18 mouse cellular contexts compared by ENCODE assay signal in the genomic region with DNA sequence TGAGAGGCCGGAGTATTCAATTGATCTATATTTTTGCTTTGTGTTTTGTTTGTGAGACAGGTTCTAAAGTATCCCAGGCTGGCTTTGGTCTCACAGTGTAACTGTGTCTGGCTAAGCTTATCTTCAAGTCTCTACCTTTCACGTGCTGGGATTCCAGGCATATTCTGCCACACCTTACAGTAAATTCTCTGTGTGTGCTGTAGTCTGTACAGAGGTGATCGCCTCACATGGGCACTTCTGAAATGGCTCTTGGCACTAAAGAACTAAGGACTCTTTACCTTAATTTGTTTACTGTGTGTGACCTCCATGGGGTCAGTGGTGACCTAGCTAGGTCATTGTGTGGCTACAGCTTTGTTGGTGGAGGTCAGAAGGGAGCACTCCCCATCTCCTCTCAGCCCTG. TPM values are rescaled to one million over a fixed set of nuclear protein-coding genes. Genes with fewer than 3 reads are reported as not detected.
DNase-seq lines count a peak whose midpoint lies in the region; ATAC-seq and TF ChIP-seq lines count a peak whose summit lies in the region.
"Had no signal": no experiment of that assay in that cellular context is flagged by ENCODE, and none has a peak within 500 bp of the region (broad histone marks: within the 10 kb centered on the region; RNA-seq: fewer than 3 reads in every experiment).

No protein-coding gene starts in this region.

- H3K27me3 ChIP-seq in kidney, embryonic 15.5 days, result no peaks in the 10 kb centered on the region
- H3K27me3 ChIP-seq in small intestine, adult 2 months (ENCODE audit: control insufficient read depth, insufficient read depth, low read length), result no peaks in the 10 kb centered on the region
- H3K27me3 ChIP-seq: embryonic facial prominence, embryonic 15.5 days; forebrain, embryonic 15.5 days; midbrain, embryonic 13.5 days had no signal

- TF ChIP-seq CTCF in lung, adult 2 months (IDR thresholded peaks at IDR 0.05; ENCODE audit: insufficient read depth, low read length), result no peak
- no peak for TF ChIP-seq CTCF in bone marrow macrophage, adult 2 months (IDR thresholded peaks at IDR 0.05; ENCODE audit: low read depth, low read length)
- TF ChIP-seq CTCF in small intestine, adult 2 months (IDR thresholded peaks at IDR 0.05; ENCODE audit: extremely low read depth, insufficient read length, insufficient replicate concordance, low read depth, low read length), result no peak
- TF ChIP-seq CTCF in left cerebral cortex, adult 2 months (IDR thresholded peaks at IDR 0.05), result no peak

- no peak for ATAC-seq in kidney, embryonic 15.5 days (replicated peaks; ENCODE audit: low FRiP score)
- ATAC-seq: forebrain, embryonic 15.5 days; hindbrain, embryonic 16.5 days; midbrain, embryonic 13.5 days had no signal

- peaks cover 9% of the 10 kb centered on the region; the same call in 1 of the 2 replicates for H3K4me1 ChIP-seq in kidney, embryonic 15.5 days
- H3K4me1 ChIP-seq in lung, adult 2 months (ENCODE audit: control insufficient read depth, insufficient read depth, low read length), result peaks cover 3% of the 10 kb centered on the region
- peaks cover 50% of the 10 kb centered on the region for H3K4me1 ChIP-seq in bone marrow macrophage, adult 2 months (ENCODE audit: control insufficient read depth, insufficient read depth, low read length)
- H3K4me1 ChIP-seq in small intestine, adult 2 months (ENCODE audit: control insufficient read depth, insufficient read depth, insufficient read length, low read length), result peaks cover 22% of the 10 kb centered on the region
- H3K4me1 ChIP-seq: embryonic facial prominence, embryonic 15.5 days; forebrain, embryonic 15.5 days; limb, embryonic 10.5 days; midbrain, embryonic 13.5 days had no signal

- intact Hi-C loops in left cerebral cortex, adult 2 months (cut with DNase I), result no loop called here

- 0 out of 2 replicates have a peak overlapping the region, but pooled peaks have one; percentile 0 for H3K27ac ChIP-seq in kidney, embryonic 15.5 days
- H3K27ac ChIP-seq in bone marrow macrophage, adult 2 months (ENCODE audit: insufficient read depth, low read depth, low read length), result peak overlapping the region; percentile 75
- H3K27ac ChIP-seq in small intestine, adult 2 months (ENCODE audit: insufficient read depth, low read depth, low read length), result peak overlapping the region; percentile 80
- H3K27ac ChIP-seq in left cerebral cortex, adult 2 months, result no peak overlapping the region
- H3K27ac ChIP-seq: embryonic facial prominence, embryonic 15.5 days; forebrain, embryonic 15.5 days; limb, embryonic 10.5 days; midbrain, embryonic 13.5 days had no signal

- DNase-seq in kidney, adult 11 months, result no peak
- DNase-seq in lung, postnatal 25 days (ENCODE audit: low spot score), result peak; percentile 48
- no peak for DNase-seq in lung, adult 2 months
- DNase-seq in left cerebral cortex, adult 2 months (ENCODE audit: extremely low spot score in 1 of 2, low spot score in 2 of 2), result no peak
- no peak for DNase-seq in left cerebral cortex, adult 8-10 months (ENCODE audit: low spot score in 2 of 2)
- DNase-seq: adrenal gland, postnatal 10 days; cerebellum, adult 8-10 months; gastrocnemius, postnatal 10 days; right cerebral cortex, postnatal 14 days had no signal

- no peak overlapping the region for H3K9ac ChIP-seq in kidney, embryonic 15.5 days
- H3K9ac ChIP-seq: embryonic facial prominence, embryonic 15.5 days; forebrain, embryonic 15.5 days; midbrain, embryonic 13.5 days had no signal

- H3K36me3 ChIP-seq in kidney, embryonic 15.5 days, result peaks cover 75% of the 10 kb centered on the region
- peaks cover 3% of the 10 kb centered on the region for H3K36me3 ChIP-seq in small intestine, adult 2 months (ENCODE audit: control insufficient read depth, insufficient read depth, low read length)

- H3K9me3 ChIP-seq in kidney, embryonic 15.5 days (replicated peaks), result no peaks in the 10 kb centered on the region
- H3K9me3 ChIP-seq: embryonic facial prominence, embryonic 15.5 days; forebrain, embryonic 15.5 days; limb, embryonic 10.5 days; midbrain, embryonic 13.5 days had no signal

- H3K4me3 ChIP-seq in kidney, embryonic 15.5 days (replicated peaks), result no peak overlapping the region
- no peak overlapping the region for H3K4me3 ChIP-seq in lung, adult 2 months (replicated peaks; ENCODE audit: extremely low read depth, low read depth, low read length)
- H3K4me3 ChIP-seq in bone marrow macrophage, adult 2 months (ENCODE audit: insufficient read depth, low read length), result no peak overlapping the region
- no peak overlapping the region for H3K4me3 ChIP-seq in small intestine, adult 2 months (ENCODE audit: low read depth, low read length)
- H3K4me3 ChIP-seq in left cerebral cortex, adult 2 months, result no peak overlapping the region
- H3K4me3 ChIP-seq: embryonic facial prominence, embryonic 15.5 days; forebrain, embryonic 15.5 days; limb, embryonic 10.5 days; midbrain, embryonic 13.5 days had no signal

- no peak for TF ChIP-seq POLR2A in lung, adult 2 months (IDR thresholded peaks at IDR 0.05; ENCODE audit: borderline replicate concordance, extremely low read depth, low read depth, low read length)
- no peak for TF ChIP-seq POLR2A in bone marrow macrophage, adult 2 months (IDR thresholded peaks at IDR 0.05; ENCODE audit: borderline replicate concordance, low read depth, low read length)
- TF ChIP-seq POLR2A in small intestine, adult 2 months (IDR thresholded peaks at IDR 0.05; ENCODE audit: low read depth, low read length), result no peak

- WGBS in kidney, embryonic 15.5 days, result 95% methylated on average over 3 of the region's 3 CpGs
- 71% methylated on average over 3 of the region's 3 CpGs for WGBS in lung, adult 2 months
- WGBS in small intestine, adult 2 months, result 32% methylated on average over 3 of the region's 3 CpGs

- H3K4me2 ChIP-seq in kidney, embryonic 15.5 days, result no peak overlapping the region
- H3K4me2 ChIP-seq: embryonic facial prominence, embryonic 15.5 days; forebrain, embryonic 15.5 days; heart, embryonic 11.5 days; midbrain, embryonic 13.5 days had no signal

RNA-seq across cellular contexts. Expression of gene Cnbd2, which starts 15.9 kb away (rescaled TPM):
- 6.3 TPM in 2 replicates for polyA plus RNA-seq in kidney, embryonic 15.5 days (2015; fragmentation: Nextera tagmentation; extraction: Ambion mirVana)
- 0.96 and 1.2 TPM in 2 replicates for polyA plus RNA-seq in lung, adult 2 months (2012; rRNA removed)
- 5.6 and 5.9 TPM in 2 replicates for polyA plus RNA-seq in bone marrow macrophage, adult 2 months (2012; ENCODE audit: insufficient read depth, insufficient read length, missing spikeins)
- polyA plus RNA-seq in small intestine, adult 2 months (2012; rRNA removed), result 0.19 and 0.48 TPM in 2 replicates
- total RNA-seq in left cerebral cortex, adult 2 months (2021), result 1 to 10 TPM; 6.9 to 7.3 TPM
- 1 to 10 TPM; 4.5 to 8.3 (median 7.3) TPM for total RNA-seq in left cerebral cortex, adult 8-10 months (2022)

RNA-seq across cellular contexts. Expression of gene Scand1, which starts 16.3 kb away (rescaled TPM):
- 68.7 and 71.1 TPM in 2 replicates for polyA plus RNA-seq in kidney, embryonic 15.5 days (2015; fragmentation: Nextera tagmentation; extraction: Ambion mirVana)
- polyA plus RNA-seq in lung, adult 2 months (2012; rRNA removed), result 157 and 282 TPM in 2 replicates
- 71.1 and 77.0 TPM in 2 replicates for polyA plus RNA-seq in bone marrow macrophage, adult 2 months (2012; ENCODE audit: insufficient read depth, insufficient read length, missing spikeins)
- 234 and 518 TPM in 2 replicates for polyA plus RNA-seq in small intestine, adult 2 months (2012; rRNA removed)
- total RNA-seq in left cerebral cortex, adult 2 months (2021), result 10 to 100 TPM; 81.9 to 84.4 TPM
- total RNA-seq in left cerebral cortex, adult 8-10 months (2022), result 10 to 100 TPM; 65.6 to 78.5 (median 72.1) TPM
